Mouse (Mus musculus): Measurements from ENCODE around the gene S100a2.

Gene S100a2

GRCm38 (mm10) chr3:90589947-90590346, at the start of gene S100a2:
Gene S100a2 (plus strand): TSS chr3:90590247.
- no peak for DNase-seq (ENCODE audit: low read depth, low spot score)

GRCm38 (mm10) chr3:90540904-90541303, 49.1 kb upstream of the S100a2 start:
- DNase-seq (ENCODE audit: low read depth, low spot score): no peak

- DNase-seq (ENCODE audit: low read depth, low spot score): no peak
Observed at GRCm38 (mm10) chr3:90549676-90550420, 40.2 kb upstream of the S100a2 start.

- DNase-seq (ENCODE audit: low read depth, low spot score): no peak
Observed at GRCm38 (mm10) chr3:90550421-90550790, 39.6 kb upstream of the S100a2 start.

- no peak for DNase-seq (ENCODE audit: low read depth, low spot score)
Observed at GRCm38 (mm10) chr3:90552231-90552630, 37.8 kb upstream of the S100a2 start.

- DNase-seq (ENCODE audit: low read depth, low spot score): no peak
Observed at GRCm38 (mm10) chr3:90555954-90556353, 34.1 kb upstream of the S100a2 start.

- no peak for DNase-seq (ENCODE audit: low read depth, low spot score)
Observed at GRCm38 (mm10) chr3:90560008-90560628, 29.9 kb upstream of the S100a2 start, which contains the start of gene S100a3. Gene S100a3 (plus strand): TSS chr3:90560578.

- DNase-seq (ENCODE audit: low read depth, low spot score): no peak
Observed at GRCm38 (mm10) chr3:90574691-90575090, 15.4 kb upstream of the S100a2 start.

GRCm38 (mm10) chr3:90575320-90575719, 14.7 kb upstream of the S100a2 start:
- no peak for DNase-seq (ENCODE audit: low read depth, low spot score)

- DNase-seq (ENCODE audit: low read depth, low spot score): no peak
Observed at GRCm38 (mm10) chr3:90576351-90577001, 13.6 kb upstream of the S100a2 start.

- DNase-seq (ENCODE audit: low read depth, low spot score): no peak
Observed at GRCm38 (mm10) chr3:90579433-90579832, 10.6 kb upstream of the S100a2 start.

- DNase-seq (ENCODE audit: low read depth, low spot score): no peak
Observed at GRCm38 (mm10) chr3:90581141-90581540, 8.9 kb upstream of the S100a2 start.

- DNase-seq (ENCODE audit: low read depth, low spot score): no peak
Observed at GRCm38 (mm10) chr3:90582156-90582555, 7.9 kb upstream of the S100a2 start.

- DNase-seq (ENCODE audit: low read depth, low spot score): no peak
Observed at GRCm38 (mm10) chr3:90582556-90582955, 7.5 kb upstream of the S100a2 start.

GRCm38 (mm10) chr3:90583893-90584292, 6.2 kb upstream of the S100a2 start:
- DNase-seq (ENCODE audit: low read depth, low spot score): no peak

GRCm38 (mm10) chr3:90585595-90585994, 4.5 kb upstream of the S100a2 start:
- DNase-seq (ENCODE audit: low read depth, low spot score): peak; percentile 36

- no peak for DNase-seq (ENCODE audit: low read depth, low spot score)
Observed at GRCm38 (mm10) chr3:90586016-90586643, 3.9 kb upstream of the S100a2 start.

- no peak for DNase-seq (ENCODE audit: low read depth, low spot score)
Observed at GRCm38 (mm10) chr3:90586906-90587305, 3.1 kb upstream of the S100a2 start.

- no peak for DNase-seq (ENCODE audit: low read depth, low spot score)
Observed at GRCm38 (mm10) chr3:90587361-90588101, 2.5 kb upstream of the S100a2 start.

- no peak for DNase-seq (ENCODE audit: low read depth, low spot score)
Observed at GRCm38 (mm10) chr3:90589390-90589789, 657 bp upstream of the S100a2 start.

GRCm38 (mm10) chr3:90594466-90594865, 4.4 kb downstream of the S100a2 start:
- no peak for DNase-seq (ENCODE audit: low read depth, low spot score)

GRCm38 (mm10) chr3:90595556-90595955, 5.5 kb downstream of the S100a2 start:
- no peak for DNase-seq (ENCODE audit: low read depth, low spot score)
